Mouse (Mus musculus) left cerebral cortex, adult 18-20 months (tissue): ENCODE data around the gene Vcp. TPM values are rescaled to one million over a fixed set of nuclear protein-coding genes. Genes with fewer than 3 reads are reported as not detected.

Experiments
- DNase-seq, 2 experiments: peaks; one replicate each; pipeline ENCODE4 v3.0.0; 2021 to 2022; ENCODE audit warnings: low spot score in 2 of 2, mixed read lengths in 1 of 2
- long read RNA-seq, 2 experiments: library from polyadenylated mRNA; stranded (forward); transcript quantifications; one replicate each; pipeline ENCODE4 v2.0.0; 2021
- total RNA-seq, 2 experiments: library from RNA; stranded (reverse); gene quantifications; 2 replicates each; pipeline ENCODE4 v1.2.3; 2021

Vcp gene
- 100 to 1,000 TPM; 180 to 185 TPM for total RNA-seq
- long read RNA-seq, experiment 1, transcript Vcp-201 (17 exons, 3,316 nt) = major isoform, 271 of 302 reads
- long read RNA-seq, experiment 1, partial matches to known transcripts = 18 of 302 reads
- long read RNA-seq, experiment 1, other reads (novel, unspliced or antisense) = 13 of 302 reads
- long read RNA-seq, experiment 2, transcript Vcp-201 (17 exons, 3,316 nt) = major isoform, 208 of 230 reads
- long read RNA-seq, experiment 2, partial matches to known transcripts = 10 of 230 reads
- long read RNA-seq, experiment 2, other reads (novel, unspliced or antisense) = 12 of 230 reads

DNA sequence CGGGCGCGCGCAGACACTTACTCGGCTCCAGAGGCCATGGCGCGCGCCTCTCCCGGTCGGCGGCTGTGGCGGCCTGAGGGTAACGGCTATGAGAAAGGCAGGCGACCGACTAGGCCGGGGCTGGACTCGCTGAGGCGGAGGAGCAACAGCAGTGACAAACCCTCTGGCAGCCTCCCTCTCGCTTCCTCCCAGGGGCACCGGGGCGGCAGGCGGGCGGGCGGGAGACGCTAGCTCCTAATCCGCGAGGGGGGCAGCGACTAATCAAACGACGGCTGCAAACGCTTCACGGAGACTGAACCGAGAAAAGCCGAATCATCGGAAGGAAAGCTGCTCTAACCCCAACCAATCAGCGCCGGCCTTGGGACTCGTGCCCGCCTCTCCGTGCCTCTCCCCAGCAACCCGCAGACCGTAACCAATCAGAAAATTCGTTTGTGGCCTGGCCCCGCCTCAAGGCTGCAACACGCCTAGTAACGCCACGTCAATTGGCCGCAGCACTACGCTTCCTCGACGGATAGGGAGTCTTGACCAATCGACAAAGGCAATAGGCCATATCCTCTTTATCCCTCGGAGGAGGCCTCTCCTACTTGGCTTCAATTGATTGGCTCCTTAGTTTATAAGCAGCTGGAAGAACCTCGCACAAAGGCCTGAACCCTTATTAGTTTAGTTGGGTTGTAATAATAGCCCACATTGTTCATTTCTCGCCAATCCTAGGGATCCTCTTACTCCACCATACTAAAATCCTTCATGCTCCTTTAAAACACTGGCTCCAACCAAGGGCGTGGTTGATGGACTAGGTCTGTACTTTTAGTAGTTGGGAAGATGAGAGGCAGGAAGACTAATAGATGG is at the start of gene Vcp:
Gene Vcp, minus strand, starts transcription at position 367 of the 846 bp plus-strand sequence.
- DNase-seq = peak; percentile 98 to 99

DNA sequence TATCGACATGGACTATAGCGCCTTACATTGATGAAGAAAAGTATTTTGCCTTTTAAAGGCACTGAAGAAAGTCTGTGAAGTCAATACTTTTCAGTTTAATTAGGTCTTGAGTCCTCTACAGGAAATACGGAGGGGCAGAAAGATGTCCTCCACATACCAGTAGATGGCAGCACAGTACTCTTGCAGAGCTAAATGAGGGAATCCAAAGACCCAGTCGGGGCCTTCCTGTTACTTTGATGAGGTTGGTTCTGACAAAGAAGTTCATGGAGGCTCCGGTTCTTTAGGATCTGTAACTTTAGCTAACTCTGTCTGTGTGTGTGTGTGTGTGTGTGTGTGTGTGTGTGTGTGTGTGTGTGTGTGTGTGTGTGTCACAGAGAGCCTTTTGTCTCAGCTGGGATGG is 46.9 kb upstream of the Vcp start:
- DNase-seq = peak; percentile 71 to 72

DNA sequence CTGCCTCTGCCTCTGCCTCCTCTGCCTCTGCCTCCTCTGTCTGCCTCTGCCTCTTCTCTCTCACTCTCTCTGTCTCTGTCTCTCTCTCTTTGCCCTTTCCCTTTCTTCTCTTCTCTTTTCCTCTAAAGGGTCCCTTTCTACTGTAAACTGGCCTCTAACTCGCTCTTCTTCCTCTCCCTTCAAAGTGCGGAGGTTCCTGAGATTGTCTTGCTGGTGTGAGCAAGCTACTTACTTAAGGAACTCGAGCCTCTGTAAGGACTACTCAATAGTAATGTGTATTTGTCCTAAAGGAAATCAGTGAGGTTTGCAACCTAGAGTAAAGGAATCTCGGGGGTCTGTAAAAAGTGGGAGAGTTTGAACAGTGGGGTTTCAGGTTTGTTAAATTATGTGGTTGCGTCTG is 46.3 kb upstream of the Vcp start:
- DNase-seq = no peak

DNA sequence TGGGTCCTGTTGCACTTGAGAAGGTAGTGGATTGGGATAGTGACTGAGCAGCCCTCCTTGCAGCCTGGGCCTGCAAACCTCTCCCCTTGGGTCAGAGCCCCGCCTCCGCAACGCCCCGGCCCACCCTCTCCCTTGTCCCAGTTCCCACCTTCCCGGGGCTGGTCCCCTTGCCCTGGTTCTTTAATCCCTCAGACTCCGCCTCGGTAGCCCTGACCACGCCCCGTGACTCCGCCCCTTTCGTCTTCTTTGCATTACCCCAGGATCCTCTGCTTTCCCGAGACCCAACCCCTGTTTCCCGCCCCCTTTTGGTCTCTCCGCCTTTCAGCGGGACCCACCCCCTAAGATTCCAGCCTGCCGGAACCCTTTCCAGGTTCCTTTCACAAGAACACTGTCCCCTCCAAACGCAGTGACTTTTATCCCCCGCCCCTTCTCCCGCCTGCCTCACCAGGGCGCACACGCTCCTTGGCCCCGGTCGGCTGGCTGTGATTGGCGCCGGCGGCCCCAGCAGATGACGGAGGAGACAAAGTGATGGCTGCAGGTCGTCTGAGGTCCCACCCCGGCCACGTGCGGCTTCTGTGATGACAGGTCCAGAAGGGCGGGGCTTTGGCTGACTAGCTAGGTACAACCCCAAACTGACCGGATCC is 45.5 kb upstream of the Vcp start, which contains the start of gene Fam214b:
Gene Fam214b, minus strand, starts transcription at position 562 of the 644 bp plus-strand sequence.
- DNase-seq = peak; percentile 91 to 93

DNA sequence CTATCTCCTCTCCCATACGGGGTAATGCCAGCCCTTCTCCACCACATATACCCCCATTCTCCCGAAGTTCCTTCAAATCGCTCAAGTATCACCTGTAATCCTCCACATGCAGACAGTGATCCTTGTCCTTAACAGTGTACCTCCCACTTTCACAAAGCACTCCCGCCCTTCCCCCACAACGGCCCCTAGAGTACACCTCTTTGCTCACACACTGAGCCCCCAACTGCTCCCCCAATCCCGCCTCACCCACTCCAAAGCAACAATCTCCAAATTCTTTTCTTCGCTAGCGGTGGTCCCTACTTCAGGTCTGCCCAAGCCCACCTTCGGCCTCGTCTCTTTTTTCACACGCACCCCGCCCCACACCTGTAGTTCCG is 45.0 kb upstream of the Vcp start:
- no peak for DNase-seq

DNA sequence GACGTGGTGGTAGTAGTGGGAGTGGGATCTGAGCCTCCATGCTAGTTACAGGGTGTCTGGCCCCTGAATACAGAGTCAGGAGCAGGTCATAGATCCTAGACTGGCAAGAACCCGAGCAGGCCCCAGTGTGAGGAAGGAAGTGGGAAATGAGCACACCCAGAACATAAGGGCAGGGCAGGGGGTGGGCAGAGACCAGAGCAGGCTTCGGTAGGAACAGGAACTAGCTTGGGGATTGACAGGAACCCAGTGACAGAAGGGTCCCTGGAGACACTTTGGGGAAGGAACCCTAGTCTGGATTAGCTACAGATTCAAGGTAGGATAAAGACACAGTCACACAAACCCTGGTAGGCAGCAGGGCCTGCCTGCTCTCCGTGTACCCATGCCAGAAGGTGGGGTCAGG is 44.4 kb upstream of the Vcp start:
- DNase-seq = no peak

DNA sequence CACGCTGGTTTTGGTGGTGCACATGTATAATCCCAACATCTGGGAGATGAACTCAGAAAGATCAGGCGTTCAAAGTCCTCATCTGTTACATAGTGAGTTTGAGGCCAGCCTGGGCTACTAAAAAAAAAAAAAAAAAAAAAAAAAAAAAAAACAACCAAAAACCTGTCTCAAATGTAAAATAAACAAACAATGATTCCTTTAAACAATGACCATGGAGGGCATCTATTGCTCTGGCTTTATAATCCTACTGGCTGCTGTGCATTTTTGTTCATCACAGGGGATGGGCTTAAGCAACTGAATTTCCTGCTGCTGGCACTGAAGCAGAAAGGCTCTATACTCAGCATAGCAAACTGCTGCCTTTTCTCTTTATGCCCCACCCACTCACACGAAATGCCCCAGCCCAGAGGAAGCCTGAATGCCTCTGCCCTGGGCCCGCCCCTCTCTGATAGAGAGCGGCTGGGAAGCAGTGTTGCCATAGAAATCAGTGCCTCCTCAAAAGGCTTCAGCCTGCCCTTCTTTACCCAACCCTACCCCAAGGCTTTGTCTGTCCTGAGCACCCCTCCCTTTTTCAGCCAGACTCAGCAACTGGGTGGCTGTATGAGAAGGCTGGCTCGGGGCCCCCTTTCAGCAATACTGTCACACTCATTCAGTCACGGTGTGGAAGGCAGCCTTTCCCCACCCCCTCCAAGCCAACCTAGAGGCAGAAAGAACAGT is 43.5 kb upstream of the Vcp start:
- peak in 1 of 2 experiments; percentile 38 for DNase-seq

DNA sequence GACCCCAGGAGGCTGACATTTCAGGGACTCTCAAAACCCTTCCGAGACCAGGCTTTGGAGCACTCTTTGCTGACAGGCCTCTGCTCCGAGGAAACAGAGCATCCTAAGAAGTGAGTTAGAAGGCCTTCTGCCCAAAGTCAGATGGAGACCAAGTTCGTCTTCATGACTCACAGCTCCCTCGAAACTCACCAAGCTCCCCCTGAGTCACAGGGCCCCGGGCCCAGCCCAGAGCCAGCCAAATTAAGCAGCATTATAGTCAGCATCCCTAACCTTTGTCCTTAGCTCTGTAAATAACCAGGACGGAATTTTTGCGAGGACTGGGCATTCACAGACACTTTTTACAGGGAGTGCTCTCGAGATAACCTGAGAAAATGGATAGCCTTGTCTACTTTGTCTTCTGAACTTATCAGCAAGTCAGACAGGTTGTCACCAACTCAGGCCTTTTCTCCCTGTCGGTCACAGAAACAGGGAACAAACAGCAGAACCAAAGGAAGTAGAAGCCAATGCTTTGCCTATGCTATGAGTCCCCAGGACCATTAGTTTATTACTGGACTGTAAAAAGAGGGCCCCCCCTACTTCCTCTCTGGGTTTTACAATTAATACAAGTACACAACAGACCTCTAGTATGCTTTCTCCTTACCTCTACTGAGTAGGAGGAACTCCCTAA is 40.7 kb upstream of the Vcp start:
- no peak for DNase-seq

DNA sequence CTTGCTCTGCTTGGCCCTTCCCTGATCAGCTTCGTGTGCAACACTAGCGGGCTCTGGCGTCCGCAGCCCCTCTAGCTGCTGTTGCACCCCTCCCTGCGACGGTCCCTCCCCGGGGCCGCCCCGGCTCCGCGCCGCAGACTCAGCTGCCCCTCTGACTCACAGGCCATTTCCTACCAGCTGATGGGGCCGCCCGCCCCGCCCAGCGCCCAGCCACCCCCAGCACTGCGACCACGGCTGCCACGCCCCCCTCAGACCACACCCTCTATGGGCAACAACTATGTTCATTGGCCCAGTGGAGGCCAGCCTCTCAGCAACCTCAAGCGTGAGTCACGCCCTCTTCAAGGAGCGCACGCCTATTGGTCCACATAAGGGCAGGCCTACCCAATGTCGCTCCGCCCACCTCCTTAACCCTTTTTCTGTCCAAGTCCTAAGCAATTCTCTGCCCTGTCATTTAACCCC is 39.8 kb upstream of the Vcp start:
- DNase-seq = peak; percentile 89 to 95

DNA sequence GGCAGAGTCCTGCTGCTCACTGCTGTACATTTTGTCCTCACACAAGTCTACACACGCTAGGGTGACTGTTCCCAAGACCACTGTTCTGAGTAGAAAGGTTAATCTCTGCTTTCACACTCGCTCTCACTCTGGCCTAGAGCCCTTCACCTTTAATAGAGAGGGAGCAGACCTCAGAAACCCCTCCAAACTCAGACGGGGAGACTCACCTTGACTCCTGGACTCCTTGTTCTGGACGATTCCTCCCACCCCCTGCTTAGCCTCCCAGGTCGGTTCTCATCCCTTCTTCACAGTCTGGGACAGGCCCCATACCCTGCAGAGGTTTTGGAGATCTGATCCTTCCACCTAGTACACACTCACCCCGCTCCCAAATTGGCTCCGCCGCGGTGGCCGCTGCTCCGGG is 39.3 kb upstream of the Vcp start:
- DNase-seq = no peak

DNA sequence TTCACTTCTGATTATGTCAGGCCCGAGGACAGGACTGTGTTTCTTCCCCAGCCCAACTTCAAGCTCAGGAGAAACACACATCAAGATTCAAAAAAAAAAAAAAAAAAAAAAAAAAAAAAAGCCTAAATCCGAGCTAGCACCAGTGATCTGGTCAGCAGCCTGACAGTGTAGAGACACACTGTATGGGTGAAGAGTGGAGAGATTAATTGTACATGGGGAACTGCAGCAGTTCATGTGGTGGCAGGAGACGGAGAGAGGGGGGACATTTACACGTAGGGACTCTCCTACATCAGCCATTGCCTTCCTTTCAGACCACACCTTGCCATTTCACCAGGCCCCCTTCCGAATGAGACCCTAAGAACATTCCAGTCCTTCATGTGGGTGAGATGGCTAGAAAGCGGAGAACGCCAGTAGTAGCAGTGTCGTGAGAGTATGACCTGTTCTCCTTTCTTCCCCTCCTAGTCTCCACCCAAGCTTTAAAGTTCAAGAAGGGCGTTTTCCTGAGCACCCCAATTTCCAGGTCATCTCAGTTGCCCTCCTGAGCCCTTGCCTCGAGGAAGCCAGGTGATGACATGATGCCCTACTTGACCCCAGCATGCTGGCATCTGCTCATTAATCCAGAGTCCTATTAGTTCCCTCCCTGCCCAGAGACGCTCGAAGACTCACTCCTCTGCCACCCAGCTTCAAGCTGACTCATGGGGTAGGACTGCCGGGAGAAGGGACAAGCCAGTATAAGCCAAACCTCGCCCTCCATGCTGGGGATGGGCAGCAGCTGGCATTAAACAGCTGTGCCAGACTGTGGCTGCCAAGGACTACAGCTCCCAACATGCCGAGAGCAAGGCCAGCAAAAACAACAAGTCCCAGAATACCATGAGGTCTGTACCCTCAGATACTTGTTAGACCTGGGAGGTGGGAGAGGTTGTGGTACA is 38.5 kb upstream of the Vcp start:
- DNase-seq = peak in 1 of 2 experiments; percentile 53

DNA sequence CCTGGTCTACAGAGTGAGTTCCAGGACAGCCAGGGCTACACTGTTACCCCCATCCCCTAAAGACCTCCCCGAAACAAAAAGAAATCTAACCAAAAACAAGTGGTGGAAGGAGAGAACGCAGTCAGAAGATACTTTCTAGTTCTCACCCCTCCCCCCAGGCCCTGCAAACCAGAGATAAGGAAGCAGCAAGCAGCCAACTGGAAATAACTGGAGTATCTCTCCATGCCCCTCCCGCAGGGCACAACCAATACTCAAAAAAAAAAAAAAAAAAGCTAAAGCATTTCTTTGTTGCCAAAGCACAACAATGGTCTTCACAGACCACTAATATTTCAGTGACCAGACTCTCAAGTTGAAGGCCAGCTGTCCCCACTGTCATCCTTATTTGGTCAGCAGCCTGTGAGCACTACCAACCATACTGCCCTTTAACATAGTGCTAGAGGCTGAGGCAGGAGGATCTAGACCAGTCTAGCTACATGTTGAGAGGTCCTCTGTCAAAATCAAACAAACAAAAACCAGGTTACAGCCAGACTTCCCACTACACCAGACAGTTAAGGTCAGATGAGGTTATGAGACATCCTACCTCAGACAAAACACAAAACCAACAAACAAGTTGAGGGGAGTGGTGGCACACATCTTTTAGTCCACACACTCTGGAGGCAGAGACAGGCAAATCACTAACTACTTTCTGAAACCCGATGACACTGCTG is 37.7 kb upstream of the Vcp start:
- no peak for DNase-seq

DNA sequence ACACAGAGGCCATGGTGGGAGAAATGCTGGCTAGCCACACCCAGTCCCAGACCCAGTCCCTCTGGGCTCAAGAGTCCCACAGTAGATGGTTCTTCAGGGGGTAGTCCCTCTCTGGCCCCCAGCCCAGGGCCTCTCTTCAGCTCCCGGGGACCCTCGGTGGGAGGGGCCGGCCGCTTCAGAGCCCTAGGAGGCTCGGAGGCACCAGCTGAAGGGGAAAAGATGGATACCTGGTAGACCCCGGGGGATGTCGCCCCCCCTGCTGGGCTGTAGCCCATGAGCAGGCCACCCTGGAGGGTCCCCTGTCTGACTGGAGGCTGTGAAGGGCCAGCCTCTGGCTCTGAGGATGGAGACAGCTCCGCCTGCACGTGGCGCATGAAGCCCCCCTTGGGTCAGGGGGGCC is 36.0 kb upstream of the Vcp start:
- DNase-seq = no peak

DNA sequence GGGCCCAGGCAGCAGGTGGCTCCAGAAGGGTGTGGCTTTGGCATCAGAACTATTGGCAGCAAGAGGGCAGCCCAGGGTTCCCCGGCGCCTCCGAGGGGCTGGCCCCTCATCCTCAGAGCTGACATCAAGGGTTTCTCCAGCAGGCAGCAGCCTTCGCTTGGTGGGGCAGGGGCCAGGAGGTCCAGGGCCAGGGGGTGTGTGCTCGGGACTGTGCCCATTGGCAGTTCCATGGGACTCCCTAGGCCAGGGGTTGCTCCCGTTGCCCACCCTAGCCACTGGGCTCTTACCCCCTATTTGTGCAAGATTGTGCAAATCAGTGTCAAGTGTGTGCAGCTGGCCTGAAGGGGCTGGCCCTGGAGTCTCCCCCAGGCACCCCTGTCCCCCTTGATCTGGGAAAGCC is 35.5 kb upstream of the Vcp start:
- DNase-seq = no peak

DNA sequence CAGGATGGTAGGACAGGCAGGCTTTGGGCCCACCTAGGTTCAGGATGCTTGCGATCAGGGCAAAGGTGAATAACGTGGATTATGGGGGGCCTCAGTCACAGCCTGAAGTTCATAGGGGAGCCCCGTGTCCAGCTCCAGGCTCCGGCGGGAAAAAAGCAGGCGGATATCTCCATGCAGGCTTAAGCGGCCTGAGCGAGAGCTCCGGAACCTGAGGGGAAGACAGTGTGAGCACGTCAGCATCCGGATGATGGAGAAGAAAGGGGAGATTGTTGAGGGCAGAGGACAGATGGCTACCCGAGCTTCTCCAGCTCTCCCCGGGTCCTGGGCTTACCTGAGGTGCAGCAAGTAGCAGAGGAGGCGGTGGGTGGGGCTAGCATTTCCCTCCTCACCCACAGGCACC is 33.2 kb upstream of the Vcp start:
- DNase-seq = no peak

DNA sequence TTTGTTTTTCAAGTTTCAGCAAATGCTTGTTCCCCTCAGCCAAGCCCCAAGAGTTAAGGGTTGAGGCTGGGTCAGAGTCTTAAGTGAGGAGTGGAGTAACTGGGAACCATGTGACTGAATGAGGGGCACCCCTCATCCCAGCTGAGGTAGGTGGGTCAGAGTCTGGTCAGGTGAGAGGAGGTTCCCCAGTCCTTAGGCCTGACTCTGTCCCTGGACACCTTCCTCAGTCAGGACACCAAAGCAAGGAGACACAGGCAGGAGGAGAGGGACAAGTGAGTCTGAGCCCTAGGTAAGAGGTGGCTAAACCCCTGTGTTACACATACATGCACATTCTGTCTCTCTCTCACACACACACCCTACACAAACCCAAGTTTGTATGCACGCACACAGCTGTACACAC is 32.2 kb upstream of the Vcp start:
- no peak for DNase-seq

DNA sequence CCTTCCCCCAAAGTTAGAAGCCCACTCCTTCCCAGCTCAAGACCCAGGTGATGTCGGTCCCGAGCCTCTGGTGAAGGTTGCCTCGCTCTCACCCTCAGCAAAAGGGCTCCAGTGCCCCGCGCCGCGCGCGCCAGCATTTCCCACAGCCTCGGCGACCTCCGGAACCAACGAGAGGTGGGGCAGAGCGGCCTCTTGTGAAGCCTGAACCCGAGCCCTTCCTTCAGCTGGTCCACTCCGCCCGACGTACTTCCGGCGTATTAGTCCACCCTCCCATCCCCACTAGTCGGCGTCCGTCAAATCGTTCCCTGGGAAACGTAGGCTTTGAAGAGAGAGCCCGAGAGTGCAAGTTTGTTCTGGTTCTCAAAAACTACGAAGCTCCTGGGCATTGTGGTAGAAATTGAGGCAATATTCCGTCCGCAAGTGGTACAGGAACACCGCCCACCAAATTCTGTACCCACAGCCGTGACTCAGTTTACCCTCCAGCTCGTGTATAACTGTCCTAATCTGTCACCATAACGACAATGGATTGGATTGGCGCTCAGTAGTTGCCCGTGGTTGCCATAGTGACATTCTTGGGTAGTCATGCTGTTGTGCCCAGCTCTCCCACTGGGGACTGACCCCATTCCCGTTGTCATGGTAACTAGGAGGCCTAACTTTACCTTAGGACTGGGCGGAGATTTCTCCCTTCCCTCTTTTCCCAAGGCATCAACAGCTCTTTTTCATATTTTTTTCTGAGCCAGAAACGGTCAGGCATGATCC is 31.1 kb upstream of the Vcp start, which contains the start of gene Stoml2:
Gene Stoml2, minus strand, starts transcription at position 474 of the 759 bp plus-strand sequence.
- DNase-seq = peak; percentile 89 to 92

DNA sequence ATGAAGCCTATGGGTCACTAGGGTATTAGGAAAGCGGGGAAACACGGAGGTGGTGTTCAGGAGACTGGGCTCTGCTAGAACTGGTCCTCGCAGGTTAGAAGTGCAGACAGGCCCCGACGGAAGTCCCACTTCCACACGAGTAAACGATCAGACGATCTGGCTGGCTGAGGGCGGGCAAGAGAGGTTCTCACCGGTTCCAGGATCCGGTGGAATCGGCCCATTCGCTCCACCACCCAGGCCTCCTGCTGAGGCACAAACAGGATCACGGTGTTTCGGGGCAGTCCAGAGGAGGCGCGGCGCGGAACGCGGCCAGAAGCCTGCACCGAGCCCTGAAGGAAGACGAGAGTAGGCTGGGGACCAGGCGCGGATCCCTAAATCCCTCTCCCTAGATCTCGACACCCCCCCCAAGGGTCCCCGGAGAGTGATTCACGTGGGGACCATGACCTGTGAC is 30.5 kb upstream of the Vcp start:
- no peak for DNase-seq
